In the genomic region with DNA sequence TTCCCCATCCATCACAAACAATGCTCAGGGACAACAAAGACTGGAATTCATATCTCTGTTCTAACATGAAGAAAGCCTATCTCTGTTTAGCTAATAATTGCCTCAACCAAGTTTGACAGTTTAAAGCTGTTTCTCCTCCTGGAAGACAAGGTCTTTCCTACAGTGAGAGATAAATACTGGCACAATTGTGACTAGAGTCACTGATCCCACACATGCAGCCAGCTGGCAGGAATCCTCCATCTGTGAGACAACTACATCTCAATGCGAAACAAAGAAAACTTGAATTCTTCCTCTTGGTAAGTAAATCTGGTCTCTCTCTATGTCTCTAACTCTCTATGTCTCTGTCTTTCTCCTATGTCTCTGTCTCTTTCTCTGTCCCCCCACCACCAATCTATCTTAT, we compare ENCODE assay signal across 11 mouse cellular contexts.
DNase-seq lines count a peak whose midpoint lies in the region; TF ChIP-seq lines count a peak whose summit lies in the region.
"Had no signal": no experiment of that assay in that cellular context is flagged by ENCODE, and none has a peak within 500 bp of the region (broad histone marks: within the 10 kb centered on the region; RNA-seq: fewer than 3 reads in every experiment).

No protein-coding gene starts in this region.

- no peak for TF ChIP-seq POLR2A in brain, embryonic 14.5 days (IDR thresholded peaks at IDR 0.05; ENCODE audit: borderline replicate concordance, extremely low read depth, insufficient read depth, insufficient read length, poor library complexity, severe bottlenecking)

- peak; percentile 24 for DNase-seq in left cerebral cortex, adult 11 months (ENCODE audit: low spot score)
- no peak for DNase-seq in left cerebral cortex, postnatal 10 days (ENCODE audit: extremely low spot score in 1 of 2, low spot score in 2 of 2)
- DNase-seq in brain, adult 2 months (ENCODE audit: low read depth, low spot score), result peak; percentile 68
- DNase-seq in brain, embryonic 14.5 days (ENCODE audit: low read depth), result peak; percentile 33
- DNase-seq in layer of hippocampus, postnatal 36 days, result peak; percentile 40 to 54
- DNase-seq in adrenal gland, postnatal 10 days, result no peak
- no peak for DNase-seq in thymus, postnatal 14 days
- DNase-seq: adrenal gland, adult 2 months; cerebellum, adult 9-10 months; kidney, postnatal 10 days; thymus, adult 2 months had no signal

- intact Hi-C loops in left cerebral cortex, postnatal 10 days (cut with DNase I), result no loop called here

- no peak for TF ChIP-seq CTCF in brain, embryonic 14.5 days (IDR thresholded peaks at IDR 0.05; ENCODE audit: borderline replicate concordance, extremely low read depth, insufficient read depth, insufficient read length)

Comparison
In these comparisons a context has a peak if more than half of its experiments do, and no peak if none do; other contexts are left out.
1. DNase-seq: peak in left cerebral cortex, adult 11 months (single experiment), brain, adult 2 months (single experiment), brain, embryonic 14.5 days (single experiment) and layer of hippocampus, postnatal 36 days (2 of 2); none in left cerebral cortex, postnatal 10 days (0 of 2), adrenal gland, postnatal 10 days (single experiment) and thymus, postnatal 14 days (single experiment).